Mouse (Mus musculus): ENCODE measurements around the gene Gm21860. TPM values are rescaled to one million over a fixed set of nuclear protein-coding genes. Genes with fewer than 3 reads are reported as not detected.
A peak's percentile ranks its signal among the peaks of the same experiment; 100 is the strongest.
"Not testable (repeated sequence)": the region's sequence is repeated elsewhere in the genome, so short reads cannot be mapped to it uniquely, and the experiment has no call there.

Gene Gm21860
- polyA plus RNA-seq, 1 experiment: not detected

DNA sequence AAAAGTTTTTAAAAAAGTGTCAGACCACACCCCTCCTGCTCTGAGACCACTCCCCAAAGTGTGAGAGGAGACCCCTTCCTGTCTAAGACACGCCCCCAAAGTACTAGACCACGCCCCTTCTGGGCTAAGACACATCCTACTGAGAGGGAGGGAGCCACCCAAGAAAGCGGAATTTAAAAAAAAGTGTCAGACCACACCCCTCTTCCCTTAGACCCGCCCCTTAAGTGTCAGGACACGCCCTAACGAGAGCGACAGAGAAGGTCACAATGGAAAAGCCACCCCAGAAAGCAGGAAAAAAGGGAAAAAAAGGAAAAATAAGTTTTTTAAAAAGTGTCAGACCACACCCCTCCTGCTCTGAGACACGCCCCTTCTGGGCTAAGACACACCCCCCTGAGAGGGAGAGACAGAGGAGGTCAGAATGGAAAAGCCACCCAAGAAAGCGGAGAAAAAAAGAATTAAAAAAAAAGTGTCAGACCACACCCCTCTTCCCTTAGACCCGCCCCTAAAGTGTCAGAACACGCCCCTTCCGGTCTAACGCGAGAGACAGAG, 14.5 kb downstream of the Gm21860 start:
- Histone ChIP-seq H3K4me3 (replicated peaks; ENCODE audit: insufficient read depth, low read depth, low read length) (no peak overlapping the region), H3K4me1 (ENCODE audit: control insufficient read depth, insufficient read depth, low read length) (no peaks in the 10 kb centered on the region; the same call in 1 of the 2 replicates), H3K27ac (ENCODE audit: insufficient read depth, low read length) (no peak overlapping the region), H3K27me3 (ENCODE audit: control insufficient read depth, insufficient read depth, low read length) (peaks cover 2% of the 10 kb centered on the region; the same call in 1 of the 2 replicates)
- peak; percentile 35 to 38 for DNase-seq
- 48% methylated on average over 14 of the region's 14 CpGs for WGBS
- TF ChIP-seq CTCF (IDR thresholded peaks at IDR 0.05; ENCODE audit: borderline replicate concordance, insufficient read depth, low read depth, low read length) (no peak), POLR2A (IDR thresholded peaks at IDR 0.05; ENCODE audit: borderline replicate concordance, insufficient read depth, low read length) (no peak)

DNA sequence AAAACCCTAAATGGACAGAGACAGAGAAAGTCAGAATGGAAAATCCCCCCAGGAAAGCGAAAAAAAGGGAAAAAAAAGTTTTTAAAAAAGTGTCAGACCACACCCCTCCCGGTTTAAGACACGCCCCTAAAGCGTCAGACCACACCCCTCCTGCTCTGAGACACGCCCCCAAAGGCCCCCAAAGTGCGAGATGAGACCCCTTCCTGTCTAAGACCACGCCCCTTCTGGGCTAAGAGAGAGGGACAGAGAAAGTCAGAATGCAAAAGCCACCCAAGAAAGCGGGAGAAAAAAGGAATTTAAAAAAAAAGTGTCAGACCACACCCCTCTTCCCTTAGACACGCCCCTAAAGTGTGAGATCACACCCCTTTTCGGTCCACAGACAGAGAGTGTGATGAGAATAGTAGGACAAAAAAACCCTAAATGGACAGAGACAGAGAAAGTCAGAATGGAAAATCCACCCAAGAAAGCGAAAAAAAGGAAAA, 15.0 kb downstream of the Gm21860 start:
- WGBS: 51% methylated on average over 11 of the region's 11 CpGs
- H3K4me1 ChIP-seq (ENCODE audit: control insufficient read depth, insufficient read depth, low read length); H3K4me3 ChIP-seq (replicated peaks; ENCODE audit: insufficient read depth, low read depth, low read length); H3K27me3 ChIP-seq (ENCODE audit: control insufficient read depth, insufficient read depth, low read length); H3K27ac ChIP-seq (ENCODE audit: insufficient read depth, low read length): not testable (repeated sequence)
- peak; percentile 42 for DNase-seq

DNA sequence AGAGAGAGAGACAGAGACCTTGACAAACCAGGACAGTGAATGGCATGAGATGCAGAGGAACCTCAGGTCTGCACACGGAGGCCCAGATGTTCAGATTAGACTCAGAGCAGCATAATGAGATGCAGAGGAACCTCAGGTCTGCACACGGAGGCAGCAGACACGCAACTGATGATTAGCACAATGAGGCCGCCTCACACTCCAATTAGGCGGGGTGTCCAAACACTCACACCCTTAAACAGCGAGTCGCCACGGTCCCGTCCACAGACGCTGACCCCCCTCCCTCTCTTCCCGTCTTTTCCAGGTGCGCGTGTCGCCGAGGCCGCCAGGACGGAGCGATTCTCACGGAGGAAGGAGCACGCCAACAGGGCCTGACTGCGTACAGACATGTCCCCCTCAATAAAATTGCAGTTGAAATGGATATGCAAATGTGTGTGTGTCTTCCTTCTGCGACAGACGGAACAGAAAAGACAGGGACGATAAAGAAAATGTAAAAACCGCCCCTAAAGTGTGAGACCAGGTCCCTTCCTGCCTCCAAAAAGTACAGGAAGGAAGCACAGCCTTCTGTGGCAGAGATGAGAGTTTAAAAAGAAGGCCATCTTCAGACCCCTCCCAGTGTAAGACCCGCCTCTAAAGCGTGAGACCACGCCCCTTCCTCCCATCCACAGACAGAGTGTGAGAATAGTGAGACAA, 15.6 kb downstream of the Gm21860 start:
- peak; percentile 38 to 49 for DNase-seq
- H3K27me3 ChIP-seq (ENCODE audit: control insufficient read depth, insufficient read depth, low read length); H3K4me3 ChIP-seq (replicated peaks; ENCODE audit: insufficient read depth, low read depth, low read length); H3K27ac ChIP-seq (ENCODE audit: insufficient read depth, low read length); H3K4me1 ChIP-seq (ENCODE audit: control insufficient read depth, insufficient read depth, low read length): not testable (repeated sequence)
- 72% methylated on average over 28 of the region's 28 CpGs for WGBS

DNA sequence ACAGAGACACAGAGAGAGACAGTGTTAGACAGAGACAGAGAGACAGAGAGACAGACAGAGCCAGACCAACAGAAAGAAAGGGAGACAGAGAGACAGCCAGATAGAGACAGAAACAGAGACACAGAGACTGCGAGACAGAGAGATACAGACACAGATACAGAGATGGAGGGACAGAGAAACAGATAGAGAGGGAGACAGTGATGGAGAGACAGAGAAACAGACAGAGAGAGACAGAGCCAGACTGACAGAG, 16.3 kb downstream of the Gm21860 start:
- H3K27me3 ChIP-seq (ENCODE audit: control insufficient read depth, insufficient read depth, low read length): peaks cover 2% of the 10 kb centered on the region; the same call in 1 of the 2 replicates
- H3K4me3 ChIP-seq (replicated peaks; ENCODE audit: insufficient read depth, low read depth, low read length): no peak overlapping the region
- H3K27ac ChIP-seq (ENCODE audit: insufficient read depth, low read length): no peak overlapping the region
- no peak for TF ChIP-seq CTCF (IDR thresholded peaks at IDR 0.05; ENCODE audit: borderline replicate concordance, insufficient read depth, low read depth, low read length)
- no peak for TF ChIP-seq POLR2A (IDR thresholded peaks at IDR 0.05; ENCODE audit: borderline replicate concordance, insufficient read depth, low read length)
- no peak for DNase-seq
- WGBS: 73% methylated on average over 1 of the region's 1 CpGs
- no peaks in the 10 kb centered on the region; the same call in 1 of the 2 replicates for H3K4me1 ChIP-seq (ENCODE audit: control insufficient read depth, insufficient read depth, low read length)

DNA sequence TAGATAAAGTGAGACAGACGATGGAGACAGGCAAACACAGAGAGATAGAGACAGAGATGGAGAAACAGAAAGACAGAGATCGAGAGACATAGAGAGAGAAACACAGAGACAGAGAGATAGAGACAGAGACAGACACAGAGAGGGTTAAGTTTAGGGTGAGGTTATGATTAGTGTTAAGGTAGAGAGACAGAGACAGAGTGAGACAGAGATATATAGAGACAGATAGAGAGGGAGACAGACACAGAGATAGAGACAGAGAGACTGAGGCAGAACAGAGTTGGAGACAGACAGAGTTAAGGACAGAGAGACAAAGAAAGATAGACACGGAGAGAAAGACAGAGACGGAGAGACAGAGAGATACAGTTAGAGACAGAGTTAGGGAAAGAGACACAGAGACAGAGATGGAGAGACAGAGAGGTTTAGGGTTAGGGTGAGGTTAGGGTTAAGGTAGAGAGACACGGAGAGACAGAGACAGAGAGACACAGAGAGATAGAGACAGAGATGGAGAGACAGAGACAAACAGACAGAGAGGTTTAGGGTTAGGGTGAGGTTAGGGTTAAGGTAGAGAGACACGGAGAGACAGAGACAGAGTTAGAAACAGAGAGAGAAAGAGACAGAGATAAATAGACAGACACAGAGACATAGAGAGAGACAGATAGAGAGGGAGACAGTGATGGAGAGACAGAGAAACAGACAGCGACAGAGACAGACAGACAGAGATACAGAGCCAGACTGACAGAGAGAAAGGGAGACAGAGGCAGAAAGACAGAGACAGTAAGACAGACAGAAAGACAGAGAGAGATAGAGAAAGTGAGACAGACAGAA, 16.8 kb downstream of the Gm21860 start:
- H3K27ac ChIP-seq (ENCODE audit: insufficient read depth, low read length): no peak overlapping the region
- H3K4me1 ChIP-seq (ENCODE audit: control insufficient read depth, insufficient read depth, low read length): no peaks in the 10 kb centered on the region; the same call in 1 of the 2 replicates
- 64% methylated on average over 4 of the region's 7 CpGs for WGBS
- H3K4me3 ChIP-seq (replicated peaks; ENCODE audit: insufficient read depth, low read depth, low read length): no peak overlapping the region
- peaks cover 2% of the 10 kb centered on the region; the same call in 1 of the 2 replicates for H3K27me3 ChIP-seq (ENCODE audit: control insufficient read depth, insufficient read depth, low read length)
- no peak for DNase-seq
- TF ChIP-seq POLR2A (IDR thresholded peaks at IDR 0.05; ENCODE audit: borderline replicate concordance, insufficient read depth, low read length) (no peak), CTCF (IDR thresholded peaks at IDR 0.05; ENCODE audit: borderline replicate concordance, insufficient read depth, low read depth, low read length) (no peak)

DNA sequence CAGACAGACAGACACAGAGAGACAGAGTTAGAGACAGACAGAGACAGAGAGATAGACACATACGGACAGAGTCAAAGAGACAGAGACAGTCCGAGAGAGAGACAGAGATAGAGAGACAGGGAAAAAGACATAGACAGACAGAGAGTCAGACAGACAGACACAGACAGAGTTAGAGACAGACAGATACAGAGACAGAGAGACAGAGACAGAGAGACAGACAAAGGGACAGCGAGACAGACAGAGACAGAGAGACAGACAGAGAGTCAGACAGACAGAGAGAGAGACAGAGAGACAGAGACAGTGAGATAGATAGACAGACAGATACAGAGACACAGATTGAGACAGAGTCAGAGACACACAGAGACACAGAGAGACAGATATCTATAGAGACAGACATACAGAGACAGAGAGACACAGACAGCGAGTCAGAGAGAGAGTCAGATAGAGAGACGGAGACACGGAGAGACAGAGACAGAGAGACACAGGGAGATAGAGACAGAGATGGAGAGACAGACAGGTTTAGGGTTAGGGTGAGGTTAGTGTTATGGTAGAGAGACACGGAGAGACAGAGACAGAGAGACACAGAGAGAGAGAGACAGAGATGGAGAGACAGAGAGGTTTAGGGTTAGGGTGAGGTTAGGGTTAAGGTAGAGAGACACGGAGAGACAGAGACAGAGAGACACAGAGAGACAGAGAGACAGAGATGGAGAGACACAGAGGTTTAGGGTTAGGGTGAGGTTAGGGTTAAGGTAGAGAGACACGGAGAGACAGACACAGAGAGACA, 18.2 kb downstream of the Gm21860 start:
- H3K4me3 ChIP-seq (replicated peaks; ENCODE audit: insufficient read depth, low read depth, low read length); H3K27ac ChIP-seq (ENCODE audit: insufficient read depth, low read length); H3K4me1 ChIP-seq (ENCODE audit: control insufficient read depth, insufficient read depth, low read length); H3K27me3 ChIP-seq (ENCODE audit: control insufficient read depth, insufficient read depth, low read length); DNase-seq: not testable (repeated sequence)
- WGBS: 79% methylated on average over 6 of the region's 9 CpGs

DNA sequence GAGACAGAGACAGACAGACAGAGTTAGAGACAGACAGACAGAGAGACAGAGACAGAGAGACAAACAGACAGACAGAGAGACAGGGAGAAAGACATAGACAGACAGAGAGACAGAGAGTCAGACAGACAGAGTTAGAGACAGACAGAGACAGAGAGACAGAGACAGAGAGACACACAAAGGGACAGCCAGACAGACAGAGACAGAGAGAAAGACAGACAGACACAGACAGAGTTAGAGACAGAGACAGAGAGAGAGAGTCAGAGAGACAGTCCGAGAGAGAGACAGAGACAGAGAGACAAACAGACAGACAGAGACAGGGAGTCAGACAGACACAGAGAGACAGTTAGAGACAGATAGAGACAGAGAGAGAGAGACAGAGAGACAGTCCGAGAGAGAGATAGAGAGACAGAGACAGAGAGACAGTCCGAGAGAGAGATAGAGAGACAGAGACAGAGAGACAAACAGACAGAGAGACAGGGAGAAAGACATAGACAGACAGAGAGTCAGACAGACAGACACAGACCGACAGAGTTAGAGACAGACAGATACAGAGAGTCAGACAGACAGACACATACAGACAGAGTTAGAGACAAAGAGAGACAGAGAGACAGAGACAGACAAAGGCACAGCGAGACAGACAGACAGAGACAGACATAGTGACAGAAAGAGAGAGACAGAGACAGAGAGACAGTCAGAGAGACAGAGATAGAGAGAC, 19.3 kb downstream of the Gm21860 start:
- not testable (repeated sequence) for H3K4me1 ChIP-seq (ENCODE audit: control insufficient read depth, insufficient read depth, low read length); H3K27me3 ChIP-seq (ENCODE audit: control insufficient read depth, insufficient read depth, low read length); H3K4me3 ChIP-seq (replicated peaks; ENCODE audit: insufficient read depth, low read depth, low read length); H3K27ac ChIP-seq (ENCODE audit: insufficient read depth, low read length); DNase-seq
- WGBS: 61% methylated on average over 5 of the region's 5 CpGs

DNA sequence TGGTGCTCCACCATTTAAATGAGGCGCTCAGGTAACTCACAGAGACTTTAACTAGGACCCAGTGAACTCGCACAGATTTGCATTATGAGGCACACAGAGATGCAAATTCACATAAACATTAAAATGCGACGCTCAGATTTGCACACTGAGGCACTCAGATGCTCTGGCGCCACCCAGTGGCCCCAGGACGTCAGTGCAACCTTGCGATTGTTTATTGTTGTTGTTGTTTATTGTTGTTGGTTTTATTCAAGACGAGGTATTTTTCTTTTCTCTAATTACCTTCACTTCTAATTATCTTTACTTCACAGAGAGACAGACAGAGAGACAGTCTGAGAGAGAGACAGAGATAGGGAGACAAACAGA, 20.3 kb downstream of the Gm21860 start:
- H3K4me1 ChIP-seq (ENCODE audit: control insufficient read depth, insufficient read depth, low read length); H3K4me3 ChIP-seq (replicated peaks; ENCODE audit: insufficient read depth, low read depth, low read length); H3K27me3 ChIP-seq (ENCODE audit: control insufficient read depth, insufficient read depth, low read length); H3K27ac ChIP-seq (ENCODE audit: insufficient read depth, low read length): not testable (repeated sequence)
- WGBS: 59% methylated on average over 8 of the region's 8 CpGs
- DNase-seq: peak; percentile 26 to 30

DNA sequence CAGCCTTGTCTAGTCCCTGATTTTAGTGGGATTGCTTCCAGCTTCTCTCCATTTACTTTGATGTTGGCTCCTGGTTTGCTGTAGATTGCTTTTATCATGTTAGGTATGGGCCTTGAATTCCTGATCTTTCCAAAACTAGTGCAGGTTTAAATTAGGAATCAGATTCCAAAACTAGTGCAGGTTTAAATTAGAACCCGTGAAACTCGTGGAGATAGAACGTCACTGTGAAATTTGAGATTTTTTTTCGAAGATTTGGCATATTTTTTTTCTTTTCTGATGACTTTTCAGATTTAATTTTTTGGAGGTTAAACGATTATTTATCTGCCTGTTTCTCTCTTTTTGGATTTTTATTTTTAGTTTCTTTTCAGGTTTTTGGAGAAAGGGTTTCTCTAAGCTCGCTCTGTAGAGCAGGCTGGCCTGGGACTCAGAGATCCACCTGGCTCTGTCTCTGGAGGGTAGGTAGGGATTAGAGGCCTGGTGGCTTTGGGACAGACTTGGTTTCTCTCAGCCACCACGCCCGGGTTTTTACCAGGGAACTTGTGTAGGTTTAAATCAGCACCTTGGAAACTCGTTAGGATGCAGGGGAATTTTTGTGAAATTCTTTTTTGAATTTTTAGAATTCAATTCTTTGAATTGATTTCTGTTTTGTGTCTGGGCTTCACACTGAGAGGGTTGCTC, 20.8 kb downstream of the Gm21860 start:
- H3K27me3 ChIP-seq (ENCODE audit: control insufficient read depth, insufficient read depth, low read length); H3K4me1 ChIP-seq (ENCODE audit: control insufficient read depth, insufficient read depth, low read length); H3K4me3 ChIP-seq (replicated peaks; ENCODE audit: insufficient read depth, low read depth, low read length); H3K27ac ChIP-seq (ENCODE audit: insufficient read depth, low read length): not testable (repeated sequence)
- 79% methylated on average over 9 of the region's 9 CpGs for WGBS
- peak in 1 of 2 experiments; percentile 50 for DNase-seq

DNA sequence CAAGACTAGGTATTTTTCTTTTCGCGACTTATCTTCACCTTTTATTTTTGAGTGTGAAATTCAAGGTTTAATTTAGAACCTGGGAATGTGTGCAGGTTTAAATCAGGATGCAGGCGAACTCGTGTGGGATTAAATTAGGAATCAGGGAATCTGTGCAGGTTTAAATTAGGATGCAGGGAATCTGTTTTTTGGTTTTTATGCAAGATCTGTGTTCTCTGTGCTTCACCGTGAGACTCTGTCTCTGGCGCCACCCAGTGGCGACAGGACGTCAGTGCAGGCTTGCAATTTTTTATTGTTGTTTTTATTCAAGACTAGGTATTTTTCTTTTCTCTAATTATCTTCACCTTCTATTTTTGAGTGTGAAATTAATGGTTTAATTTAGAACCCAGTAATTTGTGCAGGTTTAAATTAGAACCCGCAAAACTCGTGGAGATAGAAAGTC, 22.5 kb downstream of the Gm21860 start:
- not testable (repeated sequence) for H3K4me1 ChIP-seq (ENCODE audit: control insufficient read depth, insufficient read depth, low read length); H3K4me3 ChIP-seq (replicated peaks; ENCODE audit: insufficient read depth, low read depth, low read length); H3K27me3 ChIP-seq (ENCODE audit: control insufficient read depth, insufficient read depth, low read length); H3K27ac ChIP-seq (ENCODE audit: insufficient read depth, low read length)
- DNase-seq: peak; percentile 36 to 85
- WGBS: 54% methylated on average over 10 of the region's 10 CpGs

All from cerebellum, adult 2 months (tissue).